Mouse (Mus musculus): Measurements from ENCODE around the gene Antxr1.

GRCm38 (mm10) chr6:87272202-87272601 is 63.4 kb downstream of the Antxr1 start:
- TF ChIP-seq POLR2A (IDR thresholded peaks at IDR 0.05; ENCODE audit: borderline replicate concordance, extremely low read depth, low read depth, low read length) (no peak), CTCF (IDR thresholded peaks at IDR 0.05; ENCODE audit: insufficient read depth, low read length) (no peak)

Measured in lung, adult 2 months (tissue).